Mouse (Mus musculus): ENCODE measurements around the gene Nxf1.
"Not testable (repeated sequence)": the region's sequence is repeated elsewhere in the genome, so short reads cannot be mapped to it uniquely, and the experiment has no call there.

Gene Nxf1

DNA sequence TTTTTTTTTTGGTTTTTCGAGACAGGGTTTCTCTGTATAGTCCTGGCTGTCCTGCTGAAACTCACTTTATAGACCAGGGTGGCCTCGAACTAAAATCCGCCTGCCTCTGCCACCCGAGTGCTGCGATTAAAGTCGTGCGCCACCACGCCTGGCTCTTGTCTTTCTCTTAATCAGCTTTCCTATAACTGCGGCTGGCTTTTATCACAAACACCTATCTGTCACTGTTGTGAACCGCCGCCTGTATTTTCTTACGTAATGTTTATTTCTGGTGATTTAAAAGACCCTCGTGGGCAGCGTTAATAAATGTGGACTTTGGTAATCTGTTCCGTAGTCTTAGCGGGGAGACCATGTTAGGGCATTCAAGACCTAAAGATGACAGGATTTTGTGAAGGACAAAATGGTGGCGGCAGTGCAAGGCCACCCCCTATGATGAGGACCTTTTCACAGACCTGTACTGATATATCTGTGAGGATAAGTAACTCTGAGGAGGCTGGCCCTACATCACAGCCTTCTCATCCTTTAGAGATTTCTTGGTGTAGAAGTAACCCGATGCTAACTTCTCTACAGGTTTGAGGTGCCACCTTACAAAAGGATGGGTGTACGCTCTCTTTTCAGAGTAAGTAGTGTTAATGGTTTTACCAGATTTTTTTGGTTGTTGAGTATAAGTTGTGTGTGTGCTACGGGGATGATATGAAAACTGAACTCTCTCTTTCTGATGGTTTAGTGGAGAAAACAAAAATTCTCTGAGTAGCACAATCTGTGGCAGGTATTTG, 33.1 kb upstream of the Nxf1 start:
- DNase-seq (ENCODE audit: low read depth, low spot score): no peak

DNA sequence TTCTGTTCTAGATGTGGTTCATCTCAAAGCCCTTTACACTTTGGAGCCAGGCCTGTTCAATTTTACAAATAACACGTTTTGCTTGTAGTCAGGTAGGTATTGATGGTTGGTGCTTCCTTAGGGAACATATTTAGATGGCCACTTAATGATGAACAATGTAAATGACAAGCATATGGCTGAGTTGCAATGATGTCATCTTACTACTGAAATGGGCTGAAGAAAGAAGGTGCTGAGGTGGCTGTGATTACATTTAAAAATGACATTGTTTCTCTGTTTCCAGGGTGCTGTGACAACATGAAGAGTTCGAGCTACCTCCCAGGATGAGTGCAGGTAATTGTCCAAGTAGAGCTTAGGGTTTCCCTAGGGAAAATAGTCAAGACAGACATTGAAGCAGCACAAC, 32.5 kb upstream of the Nxf1 start:
- no peak for DNase-seq (ENCODE audit: low read depth, low spot score)

DNA sequence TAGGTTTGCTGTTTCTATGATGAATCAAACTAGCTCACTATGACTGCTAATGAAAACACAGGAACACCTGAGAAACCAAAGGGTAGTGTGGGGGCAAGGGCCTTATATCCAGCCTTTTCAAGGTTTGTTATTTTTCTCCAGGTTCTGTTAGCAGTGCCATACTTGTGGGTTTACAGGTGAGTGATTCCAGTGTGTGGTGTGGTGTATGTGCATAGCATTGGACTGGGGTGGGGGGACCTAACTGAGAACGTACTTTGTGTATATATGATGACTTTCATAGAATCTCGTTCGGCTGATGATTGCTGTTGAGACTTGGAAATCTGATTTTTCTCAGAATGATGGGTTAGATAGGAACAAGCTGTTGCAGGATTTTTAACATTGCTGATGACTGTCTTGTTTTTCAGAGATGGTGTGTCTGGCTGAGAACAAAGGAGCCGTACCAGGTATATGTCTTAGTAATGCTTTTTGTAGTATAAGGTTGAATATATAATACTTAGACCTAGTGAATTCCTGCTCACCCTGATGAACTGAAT, 31.7 kb upstream of the Nxf1 start:
- DNase-seq (ENCODE audit: low read depth, low spot score): no peak

DNA sequence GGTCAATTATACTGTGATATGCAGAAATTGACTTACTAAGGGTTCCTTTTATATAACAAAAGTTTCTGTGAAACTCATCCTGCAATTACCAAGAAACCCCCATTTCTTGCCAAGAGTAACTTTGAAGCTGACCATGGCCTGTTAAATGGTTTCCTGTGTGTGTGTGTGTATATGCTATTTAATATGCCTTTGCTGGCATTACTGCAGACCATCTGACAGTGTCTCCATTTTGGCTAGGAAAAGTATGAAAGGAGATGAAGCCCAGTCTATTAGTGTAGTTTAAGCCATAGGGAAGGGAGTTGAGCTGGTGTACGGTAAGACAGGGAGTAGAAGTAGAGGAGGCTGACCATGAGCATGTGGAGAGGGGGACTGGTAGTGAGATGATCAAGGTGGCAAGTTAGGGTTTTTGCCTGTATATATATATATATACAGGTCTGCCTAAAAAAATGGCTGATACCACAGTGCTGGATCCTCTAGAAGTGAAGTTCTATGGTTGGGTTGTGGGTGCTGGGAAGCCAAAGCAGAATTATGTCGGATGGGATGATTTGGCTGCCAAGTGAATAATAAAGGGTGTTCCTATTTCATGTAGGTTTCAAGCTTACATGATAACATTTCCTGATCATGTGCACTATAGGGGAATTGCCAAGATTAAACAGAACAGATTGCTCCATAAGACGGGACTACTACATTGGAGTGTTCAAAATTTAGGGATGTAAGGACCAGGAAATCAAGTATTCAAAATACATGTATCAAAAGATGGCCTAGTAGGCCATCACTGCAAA, 30.1 kb upstream of the Nxf1 start:
- DNase-seq (ENCODE audit: low read depth, low spot score): no peak

DNA sequence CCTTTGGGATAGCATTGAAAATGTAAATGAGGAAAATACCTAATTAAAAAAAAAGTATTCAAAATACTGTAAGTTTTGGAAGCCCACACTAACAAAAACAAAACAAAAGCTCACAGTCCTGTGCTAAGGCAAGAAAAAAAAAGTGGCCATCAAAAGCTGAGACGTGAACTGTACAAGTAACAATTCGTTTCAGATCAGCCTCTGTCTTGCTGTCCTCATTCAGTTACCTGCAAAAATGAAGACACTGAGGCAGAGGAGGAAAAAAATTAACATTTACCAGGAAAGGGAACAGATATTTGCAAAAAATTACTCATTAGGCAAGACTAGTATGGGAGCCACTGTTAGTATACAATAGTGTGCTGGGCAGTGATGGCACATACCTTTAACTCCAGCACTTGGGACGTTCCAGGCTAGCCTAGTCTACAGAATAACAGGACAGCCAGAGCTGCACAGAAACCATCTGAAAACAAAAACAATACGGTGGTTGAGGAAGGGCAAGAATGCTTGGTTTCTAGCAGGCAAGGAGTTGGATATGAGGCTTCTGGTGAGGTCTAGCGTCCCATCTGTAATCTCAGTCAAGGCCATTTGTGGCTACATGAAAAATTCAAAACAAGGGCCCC, 29.3 kb upstream of the Nxf1 start:
- peak; percentile 58 for DNase-seq (ENCODE audit: low read depth, low spot score)

DNA sequence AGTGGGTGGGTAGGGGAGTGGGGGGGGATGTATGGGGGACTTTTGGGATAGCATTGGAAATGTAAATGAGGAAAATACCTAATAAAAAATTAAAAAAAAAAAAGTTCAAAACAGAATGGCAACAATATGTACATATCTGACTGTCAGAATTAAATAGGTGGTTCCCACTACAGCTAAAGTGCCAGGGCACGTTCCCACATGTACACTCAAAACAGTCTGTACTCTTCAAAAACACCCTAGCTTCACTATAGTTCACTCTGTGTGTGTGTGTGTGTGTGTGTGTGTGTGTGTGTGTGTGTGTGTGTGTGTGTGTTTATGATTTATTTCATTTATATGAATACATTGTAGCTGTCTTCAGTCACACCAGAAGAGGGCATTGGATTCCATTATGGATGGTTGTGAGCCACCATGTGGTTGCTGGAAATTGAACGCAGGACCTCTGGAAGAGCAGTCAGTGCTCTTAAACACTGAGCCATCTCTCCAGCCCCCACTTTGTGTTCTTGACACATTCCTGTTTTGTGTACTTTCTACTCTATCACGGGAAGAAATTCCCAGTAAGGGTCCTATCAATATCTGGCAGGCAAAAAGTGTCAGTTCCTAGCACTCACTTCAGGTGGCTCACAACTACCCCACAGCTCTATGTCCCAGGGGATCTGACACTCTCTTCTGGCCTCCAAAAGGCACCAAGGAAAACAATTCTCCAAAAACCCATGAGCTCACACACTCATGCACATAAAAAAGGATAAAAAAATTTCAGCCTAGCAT, 28.4 kb upstream of the Nxf1 start:
- not testable (repeated sequence) for DNase-seq (ENCODE audit: low read depth, low spot score)

DNA sequence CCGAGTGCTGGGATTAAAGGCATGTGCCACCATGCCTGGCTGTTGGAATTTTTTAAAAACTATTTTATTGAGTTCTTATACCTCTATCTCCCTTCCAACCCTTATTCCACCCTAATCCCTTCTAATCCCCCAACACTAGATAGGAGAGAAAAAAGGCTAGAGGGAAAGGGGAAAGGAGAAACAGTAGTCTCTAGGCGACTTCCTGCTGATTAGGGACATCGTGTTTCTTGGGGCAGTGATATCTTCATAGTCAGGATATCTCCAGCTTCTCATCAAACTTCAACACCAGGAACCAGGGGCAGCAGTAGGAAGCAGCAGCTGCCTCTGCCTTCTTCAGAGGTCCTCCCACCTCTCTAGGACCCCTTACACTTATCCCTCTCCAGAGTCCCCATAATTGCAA, 22.5 kb upstream of the Nxf1 start:
- no peak for DNase-seq (ENCODE audit: low read depth, low spot score)

DNA sequence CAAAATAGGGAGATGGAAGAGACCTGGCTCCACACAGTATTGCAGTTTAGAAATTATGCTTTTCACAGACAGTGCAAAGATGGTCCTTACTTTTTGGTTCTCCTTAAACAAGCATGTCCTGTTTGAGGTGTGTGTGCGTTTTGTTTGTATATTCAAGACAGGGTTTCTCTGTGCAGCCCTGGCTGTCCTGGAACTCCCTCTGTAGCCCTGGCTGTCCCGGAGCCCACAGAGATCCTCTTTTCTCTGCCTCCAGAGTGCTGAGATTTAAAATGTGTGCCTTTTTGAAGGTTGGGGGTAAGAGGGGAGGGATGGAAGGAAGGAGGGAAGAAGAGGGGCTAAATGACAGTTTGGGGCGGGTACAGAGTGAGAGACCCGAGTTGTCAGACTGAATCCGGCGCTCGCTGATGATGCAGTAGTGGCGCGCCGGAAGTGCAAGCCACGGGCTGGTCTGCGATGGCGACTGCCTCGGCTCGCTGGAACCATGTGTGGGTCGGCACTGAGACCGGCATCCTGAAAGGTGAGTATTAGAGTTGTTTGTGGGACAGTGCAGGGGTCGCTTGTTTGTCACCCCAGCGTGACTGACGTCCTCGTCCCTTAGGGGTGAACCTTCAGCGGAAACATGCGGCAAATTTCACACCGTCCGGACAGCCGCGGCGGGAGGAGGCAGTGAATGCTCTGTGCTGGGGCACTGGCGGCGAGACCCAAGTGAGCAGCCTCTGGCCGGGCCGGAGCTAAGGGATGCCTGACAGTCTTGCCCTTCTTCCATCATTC, 21.3 kb upstream of the Nxf1 start, which contains the start of gene Wdr74:
TSS of gene Wdr74 (plus strand) at position 439 of the 771 bp plus-strand sequence.
- DNase-seq (ENCODE audit: low read depth, low spot score): peak; percentile 84

DNA sequence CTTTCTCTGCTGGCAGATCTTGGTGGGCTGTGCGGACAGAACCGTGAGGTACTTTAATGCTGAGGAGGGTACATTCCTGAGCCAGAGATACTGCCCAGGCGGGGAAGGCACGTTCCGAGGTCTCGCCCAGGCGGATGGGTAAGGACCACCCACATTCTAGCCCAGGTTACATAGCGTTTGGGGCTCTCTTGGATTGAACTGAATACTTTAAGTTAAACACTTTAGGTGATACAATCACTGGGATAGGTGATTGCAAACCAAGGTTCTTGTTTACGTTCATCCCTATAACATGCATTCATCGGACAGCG, 20.8 kb upstream of the Nxf1 start:
- no peak for DNase-seq (ENCODE audit: low read depth, low spot score)

DNA sequence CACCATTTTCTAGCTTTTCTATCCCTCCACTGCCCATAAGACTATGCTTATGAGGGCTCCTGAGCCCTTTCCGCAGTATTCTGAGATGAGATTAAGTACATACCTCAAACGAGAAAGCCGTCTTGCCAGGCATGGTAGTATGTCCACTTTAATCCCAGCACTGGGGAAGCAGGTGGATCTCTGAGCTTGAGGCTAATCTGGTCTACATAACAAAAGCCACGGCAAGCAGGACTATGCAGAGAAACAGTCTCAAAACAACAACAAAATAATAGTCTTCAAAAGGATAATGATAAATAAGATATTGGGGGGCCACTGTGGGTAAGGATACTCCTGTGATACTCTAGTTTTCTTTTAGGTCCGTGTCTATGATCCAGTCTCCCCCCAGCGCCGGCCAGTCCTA, 18.0 kb upstream of the Nxf1 start:
- DNase-seq (ENCODE audit: low read depth, low spot score): no peak

DNA sequence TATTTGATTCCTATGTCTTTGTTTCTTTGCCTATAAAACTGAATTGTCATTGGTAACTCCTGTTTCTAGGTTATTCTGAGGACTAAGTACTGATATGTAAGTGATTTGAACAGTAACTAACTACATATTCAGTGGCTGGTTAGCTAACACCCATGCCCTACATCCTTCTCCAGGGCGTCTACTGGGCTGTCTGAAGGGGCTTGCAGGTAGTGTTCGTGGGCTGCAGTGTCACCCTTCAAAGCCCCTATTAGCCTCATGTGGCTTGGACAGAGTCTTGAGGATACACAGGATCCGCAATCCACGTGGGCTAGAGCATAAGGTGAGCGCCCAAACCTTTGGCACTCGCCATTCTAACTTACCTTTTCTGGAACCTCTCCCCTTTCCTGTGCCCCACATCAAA, 17.2 kb upstream of the Nxf1 start:
- DNase-seq (ENCODE audit: low read depth, low spot score): no peak

DNA sequence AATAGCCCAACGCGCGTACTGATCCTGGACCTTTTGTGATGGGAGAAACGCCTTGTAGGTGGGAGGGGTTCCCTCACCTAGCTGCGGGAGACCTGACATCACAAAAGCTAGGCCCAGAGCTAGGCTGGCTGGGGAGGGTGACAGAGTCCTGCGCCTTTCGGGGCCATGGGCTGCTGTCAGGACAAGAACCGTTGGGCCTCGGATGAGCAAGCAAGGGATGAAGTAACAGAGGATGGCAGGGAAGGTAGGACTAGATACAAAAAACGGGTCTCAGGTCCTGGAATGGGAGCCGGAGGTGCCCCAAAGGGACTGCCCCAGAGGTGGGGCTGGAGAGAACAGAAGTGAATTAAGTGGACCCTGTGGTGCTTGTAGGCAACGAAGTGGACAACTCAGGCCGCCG, 16.3 kb upstream of the Nxf1 start, which contains the start of gene 1700092M07Rik:
TSS of gene 1700092M07Rik (plus strand) at position 116 of the 400 bp plus-strand sequence.
- DNase-seq (ENCODE audit: low read depth, low spot score): no peak

DNA sequence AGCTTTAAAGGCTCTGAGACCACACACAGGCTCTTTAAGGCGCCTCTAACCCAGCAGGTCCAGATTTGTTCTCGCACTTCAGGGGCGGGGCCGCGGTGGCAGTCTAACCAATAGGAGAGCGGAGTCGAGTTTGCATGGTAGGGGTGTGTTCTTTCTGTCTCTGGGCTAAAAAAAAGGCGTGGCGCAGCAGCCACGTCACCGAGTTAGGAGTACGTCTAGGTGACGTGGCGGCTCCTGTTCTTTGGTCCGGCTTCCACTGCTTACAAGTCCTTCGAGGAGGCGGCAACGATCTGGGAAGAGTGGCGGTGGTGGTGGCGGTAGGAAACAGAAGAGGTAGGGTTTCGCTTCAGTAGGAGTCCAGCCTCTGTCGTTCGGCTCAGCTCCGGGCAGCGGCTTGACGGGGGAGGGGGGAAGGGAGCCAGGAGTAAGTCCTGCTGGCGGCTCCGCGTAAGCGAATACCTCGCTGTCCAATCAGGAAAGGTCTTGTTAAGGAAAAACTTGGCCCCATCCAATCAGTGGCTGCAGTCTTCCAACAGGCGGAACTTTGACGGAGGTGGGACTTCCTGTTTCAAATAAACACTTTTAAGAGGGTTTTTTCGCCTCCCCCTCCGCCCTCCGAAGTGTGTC, 15.5 kb upstream of the Nxf1 start, which contains the start of gene Stx5a:
TSS of gene Stx5a (plus strand) at position 171 of the 627 bp plus-strand sequence.
- peak; percentile 92 for DNase-seq (ENCODE audit: low read depth, low spot score)

DNA sequence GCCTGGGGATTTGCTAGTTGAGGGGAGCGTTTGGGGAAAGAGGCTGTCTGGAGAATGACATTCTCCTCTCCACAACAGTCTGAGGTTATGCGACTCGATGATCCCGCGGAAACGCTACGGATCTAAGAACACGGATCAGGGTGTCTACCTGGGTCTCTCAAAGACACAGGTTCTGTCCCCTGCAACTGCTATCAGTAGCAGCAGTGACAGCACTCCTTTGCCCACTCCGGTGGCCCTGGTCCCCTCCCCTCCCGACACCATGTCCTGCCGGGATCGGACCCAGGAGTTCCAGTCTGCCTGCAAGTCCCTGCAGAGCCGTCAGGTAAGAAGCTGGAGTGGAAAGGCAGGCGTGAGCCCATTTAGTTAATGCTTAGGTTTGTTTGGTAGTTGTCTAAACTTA, 14.7 kb upstream of the Nxf1 start:
- no peak for DNase-seq (ENCODE audit: low read depth, low spot score)

DNA sequence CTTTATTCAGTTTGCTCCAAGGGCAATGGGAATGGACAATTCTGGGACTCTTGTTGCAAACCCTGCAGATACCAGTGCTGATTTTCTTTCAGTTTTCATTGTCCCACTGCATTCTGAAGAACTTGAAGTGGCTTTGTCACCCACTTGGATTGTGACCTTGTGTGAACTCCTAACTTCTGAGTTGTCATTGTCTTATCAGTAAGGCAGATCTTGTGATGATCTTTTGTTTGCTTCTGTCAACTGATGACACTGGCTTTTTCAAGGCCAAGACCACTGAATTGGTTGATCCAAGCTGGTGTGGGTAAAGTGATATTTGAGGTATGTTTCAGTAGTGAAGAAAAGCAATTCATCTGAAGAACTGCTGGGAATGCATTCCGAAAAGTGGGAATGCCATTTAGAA, 11.5 kb upstream of the Nxf1 start:
- no peak for DNase-seq (ENCODE audit: low read depth, low spot score)

DNA sequence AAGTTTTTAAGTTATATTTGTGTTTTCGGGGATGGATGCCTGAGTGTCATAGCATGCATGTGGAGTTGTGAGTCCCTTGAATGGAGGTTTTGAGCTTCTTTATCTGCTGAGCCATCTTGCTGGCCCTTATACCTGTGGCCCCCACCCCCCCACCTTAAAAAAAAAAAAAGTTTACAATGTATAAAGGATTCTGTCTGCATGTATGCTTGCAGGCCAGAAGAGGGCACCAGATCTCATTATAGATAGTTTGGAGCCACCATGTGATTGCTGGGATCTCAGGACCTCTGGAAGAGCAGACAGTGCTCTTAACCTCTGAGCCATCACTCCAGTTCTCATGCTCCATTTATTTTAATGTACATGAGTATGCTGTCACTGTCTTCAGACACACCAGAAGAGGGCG, 9.5 kb upstream of the Nxf1 start:
- DNase-seq (ENCODE audit: low read depth, low spot score): no peak

DNA sequence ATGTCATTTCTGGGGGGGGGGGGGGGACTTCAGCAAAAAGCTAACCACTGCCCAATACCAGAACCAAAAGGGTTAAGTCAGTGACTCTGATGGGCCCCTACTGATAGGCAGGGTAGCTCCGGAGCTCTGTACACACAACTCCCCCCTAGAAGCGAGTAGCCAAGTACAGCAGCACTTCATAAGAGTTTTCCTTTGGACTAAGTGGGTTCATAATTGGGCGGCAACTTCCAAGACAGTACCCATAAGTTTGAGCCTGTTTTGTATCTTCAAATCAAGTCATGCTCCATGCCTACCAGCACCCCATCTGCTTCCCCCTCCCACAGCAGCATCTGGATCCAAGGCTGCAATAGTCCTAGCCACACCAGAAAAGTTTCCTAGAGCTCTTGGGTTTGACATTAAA, 1.2 kb upstream of the Nxf1 start:
- DNase-seq (ENCODE audit: low read depth, low spot score): no peak

DNA sequence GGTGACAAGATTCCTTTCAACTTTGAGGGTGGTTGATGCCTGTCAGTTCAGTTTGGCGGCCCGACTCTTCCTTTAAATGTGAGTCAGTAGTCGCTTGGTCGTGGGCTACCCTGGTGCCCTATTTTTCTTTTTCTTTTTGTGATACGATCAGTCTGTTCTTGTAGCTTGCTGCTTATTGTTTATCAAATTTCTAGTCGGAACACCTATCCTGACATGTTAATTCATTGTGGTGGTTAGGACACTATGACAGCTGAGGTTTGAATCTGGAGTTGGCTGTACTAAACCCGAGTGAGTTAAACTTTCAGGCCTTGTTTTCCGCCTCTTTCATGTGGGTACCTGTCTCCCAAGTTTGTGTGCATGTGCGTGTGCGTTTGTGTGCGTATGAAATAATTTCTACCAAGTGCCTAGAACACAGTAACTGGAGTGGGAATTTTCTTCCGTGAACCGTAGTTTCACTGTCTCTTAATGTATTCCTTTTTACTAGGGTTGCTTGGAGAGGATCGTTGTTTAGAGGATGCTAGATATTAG, 662 bp downstream of the Nxf1 start:
- no peak for DNase-seq (ENCODE audit: low read depth, low spot score)

DNA sequence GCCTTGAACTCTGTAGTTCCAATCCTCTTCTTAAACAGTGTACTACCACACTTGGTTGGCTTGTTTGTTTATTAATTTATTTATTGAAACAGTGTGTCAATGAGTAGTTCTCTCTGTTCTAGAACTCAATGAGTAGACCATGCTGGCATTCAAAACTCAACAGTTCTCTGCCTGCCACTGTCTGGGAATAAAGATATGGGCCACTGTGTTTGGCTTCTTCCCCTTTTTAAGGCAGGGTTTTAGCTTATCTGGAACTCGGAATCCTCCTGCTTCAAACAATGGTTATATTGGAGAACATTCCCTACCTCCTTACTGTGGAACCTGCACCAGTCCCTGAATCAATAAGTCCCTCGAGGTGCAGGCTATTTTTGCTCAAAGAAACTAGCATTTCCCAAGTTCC, 2.0 kb downstream of the Nxf1 start:
- no peak for DNase-seq (ENCODE audit: low read depth, low spot score)

DNA sequence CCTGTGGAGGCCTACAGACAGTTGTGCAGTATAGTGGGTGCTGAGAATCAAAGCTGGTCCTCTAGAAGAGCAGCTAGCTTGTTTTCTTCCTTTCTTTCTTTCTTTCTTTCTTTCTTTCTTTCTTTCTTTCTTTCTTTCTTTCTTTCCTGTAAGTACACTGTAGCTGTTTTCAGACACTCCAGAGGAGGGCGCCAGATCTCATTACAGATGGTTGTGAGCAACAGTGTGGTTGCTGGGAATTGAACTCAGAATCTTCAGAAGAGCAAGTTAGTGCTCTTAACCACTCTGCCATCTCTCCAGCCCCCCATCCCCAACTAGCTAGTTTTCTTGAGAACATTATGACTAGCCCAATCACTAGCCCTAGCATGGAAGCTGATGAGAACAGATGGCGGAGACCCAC, 3.9 kb downstream of the Nxf1 start:
- DNase-seq (ENCODE audit: low read depth, low spot score): no peak

Data from WW6 (cell line).